Mouse (Mus musculus): ENCODE results near the gene E330009J07Rik. TPM values are rescaled to one million over a fixed set of nuclear protein-coding genes. Genes with fewer than 3 reads are reported as not detected.

Gene E330009J07Rik
- 13.0 and 20.3 TPM in 2 replicates for total RNA-seq (2023)

DNA sequence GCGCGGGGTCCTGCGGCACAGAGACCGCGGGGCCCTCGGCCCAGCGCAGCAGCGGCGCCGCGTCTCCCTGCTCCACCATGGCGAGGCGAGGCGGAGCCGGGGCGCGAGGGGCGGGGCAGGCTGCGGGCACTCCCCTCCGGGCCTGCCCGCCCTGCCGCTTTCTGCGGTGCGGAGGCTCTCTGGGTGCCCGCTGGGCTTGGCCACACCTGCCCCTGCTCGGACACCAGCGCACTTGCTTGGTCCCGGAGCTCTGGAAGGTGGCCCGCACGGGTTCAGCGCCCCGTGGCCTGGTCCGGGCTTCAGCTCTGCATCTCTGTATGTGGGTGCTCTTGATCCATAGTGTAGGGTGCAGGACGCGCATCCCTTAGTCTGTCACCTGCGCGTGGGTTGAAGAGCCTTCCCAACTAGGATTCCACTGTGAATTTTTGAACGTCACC lies at the start of gene E330009J07Rik:
Gene E330009J07Rik, minus strand, starts transcription at position 89 of the 437 bp plus-strand sequence.

DNA sequence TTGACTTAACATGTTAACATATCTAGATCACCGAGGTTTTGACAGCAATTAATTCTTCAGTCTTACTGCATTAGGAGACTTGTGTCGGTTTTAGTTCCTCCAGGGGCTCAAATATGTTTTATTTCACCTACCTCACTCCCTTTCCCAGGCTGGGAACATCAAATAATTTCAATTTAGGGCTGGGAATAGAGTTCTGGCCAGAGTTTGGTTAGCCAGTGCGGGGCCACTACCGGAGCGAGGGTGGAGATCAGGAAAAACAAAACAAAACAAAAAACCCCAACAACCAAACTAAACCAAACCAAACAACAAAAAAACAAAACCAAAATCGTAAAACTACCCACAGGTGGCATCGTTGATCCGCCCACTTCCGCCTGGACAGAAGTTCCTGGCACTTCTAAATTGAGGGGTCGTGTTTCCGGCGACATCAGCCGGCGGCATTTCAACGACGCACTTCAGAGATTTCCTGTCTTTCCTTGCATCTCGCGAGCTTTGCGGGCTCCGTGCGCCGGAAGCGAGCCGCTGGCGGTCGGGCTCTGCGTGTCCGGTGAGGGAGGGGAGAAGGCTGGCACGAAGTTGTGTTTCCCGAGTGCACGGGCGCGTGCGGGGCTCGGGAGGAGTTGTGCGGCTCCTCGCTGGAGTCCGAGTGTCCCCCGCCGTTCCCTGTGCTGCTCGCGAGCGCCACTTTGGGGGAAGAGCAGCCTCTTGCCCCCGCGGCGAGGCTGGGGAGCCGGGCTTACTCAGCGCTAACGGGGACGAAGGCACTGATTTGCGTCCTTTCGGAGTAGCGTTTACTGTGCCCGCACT lies 35.2 kb upstream of the E330009J07Rik start, which contains the start of gene Ssbp1:
Gene Ssbp1, plus strand, starts transcription at position 437 of the 804 bp plus-strand sequence.

DNA sequence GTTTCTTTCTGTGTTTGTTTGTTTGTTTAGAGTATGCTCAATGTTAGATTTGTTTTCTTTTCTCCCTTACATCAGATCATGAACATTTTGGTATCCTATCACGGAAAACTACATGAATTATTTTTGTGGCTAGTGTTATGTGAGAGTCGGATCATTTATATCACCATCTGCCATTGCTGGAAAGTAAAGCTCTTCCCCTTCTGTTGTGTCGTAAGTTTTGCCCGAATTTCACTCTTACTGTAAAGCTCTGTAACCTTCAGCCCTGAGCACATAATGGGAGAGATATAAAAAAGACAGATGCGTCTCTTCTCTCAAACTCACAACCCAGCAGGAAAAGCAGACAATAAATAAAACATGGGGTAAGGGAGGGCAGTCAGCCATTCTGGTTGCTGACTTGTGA lies 3.0 kb upstream of the E330009J07Rik start, which contains the start of gene Wee2:
Gene Wee2, plus strand, starts transcription at position 153 of the 400 bp plus-strand sequence.

Other genes with a start within 250 kb of the E330009J07Rik start
- 4.9 and 8.1 TPM in 2 replicates for gene Agk, start 111.0 kb downstream of the E330009J07Rik start, total RNA-seq (2023)
- gene Wee2, start 3.0 kb upstream of the E330009J07Rik start, total RNA-seq (2023): not detected in 2 replicates
- gene Ssbp1, start 35.2 kb upstream of the E330009J07Rik start, total RNA-seq (2023): 23.5 and 31.8 TPM in 2 replicates
- gene Tas2r137, start 55.1 kb upstream of the E330009J07Rik start, total RNA-seq (2023): not detected in 2 replicates
- not detected in 2 replicates for gene Tas2r108, start 57.4 kb upstream of the E330009J07Rik start, total RNA-seq (2023)
- gene Prss37, start 83.4 kb upstream of the E330009J07Rik start, total RNA-seq (2023): not detected in 2 replicates
- 0.25 and 0.29 TPM in 2 replicates for gene Olfr461, start 118.9 kb upstream of the E330009J07Rik start, total RNA-seq (2023)
- gene Olfr460, start 133.4 kb upstream of the E330009J07Rik start, total RNA-seq (2023): not detected in 2 replicates
- gene Clec5a, start 149.7 kb upstream of the E330009J07Rik start, total RNA-seq (2023): 219 and 231 TPM in 2 replicates
- not detected in 2 replicates for gene Tas2r138, start 177.2 kb upstream of the E330009J07Rik start, total RNA-seq (2023)
- gene Mgam, start 192.7 kb upstream of the E330009J07Rik start, total RNA-seq (2023): 132 and 182 TPM in 2 replicates

All from neutrophil, adult 65 days (primary cell).